Comparison of ENCODE assay signal across 7 mouse cellular contexts in genomic region chr14:30826174-30827140, GRCm38 (mm10). TPM values are rescaled to one million over a fixed set of nuclear protein-coding genes. Genes with fewer than 3 reads are reported as not detected.
DNase-seq lines count a peak whose midpoint lies in the region; ATAC-seq and TF ChIP-seq lines count a peak whose summit lies in the region.

No protein-coding gene starts in this region.

- no peaks in the 10 kb centered on the region for H3K9me3 ChIP-seq in embryonic facial prominence, embryonic 14.5 days (ENCODE audit: control insufficient read depth, low read length)
- H3K9me3 ChIP-seq in limb, embryonic 10.5 days (replicated peaks) = no peaks in the 10 kb centered on the region
- H3K9me3 ChIP-seq in neural tube, embryonic 12.5 days = no peaks in the 10 kb centered on the region

- DNase-seq in testis, postnatal 14 days (ENCODE audit: low spot score) = no peak
- DNase-seq in embryonic facial prominence, embryonic 14.5 days (ENCODE audit: low spot score) = no peak
- DNase-seq in limb, embryonic 10.5 days (ENCODE audit: low spot score) = peak; percentile 28
- DNase-seq in urinary bladder, postnatal 14 days (ENCODE audit: low spot score) = no peak
- DNase-seq in right cerebral cortex, adult 18-20 months = no peak

- H3K27ac ChIP-seq in testis, adult 2 months (ENCODE audit: control insufficient read depth, insufficient read depth, low read depth, low read length) = no peak overlapping the region
- H3K27ac ChIP-seq in embryonic facial prominence, embryonic 14.5 days (replicated peaks; ENCODE audit: low read depth, low read length) = no peak overlapping the region
- H3K27ac ChIP-seq in limb, embryonic 10.5 days = peak overlapping the region; percentile 95
- H3K27ac ChIP-seq in neural tube, embryonic 12.5 days = no peak overlapping the region

- no peaks in the 10 kb centered on the region for H3K36me3 ChIP-seq in testis, adult 2 months (ENCODE audit: control insufficient read depth, insufficient read depth, low read length)
- no peaks in the 10 kb centered on the region for H3K36me3 ChIP-seq in embryonic facial prominence, embryonic 14.5 days (ENCODE audit: control insufficient read depth, insufficient read depth, low read length)
- H3K36me3 ChIP-seq in limb, embryonic 10.5 days = no peaks in the 10 kb centered on the region
- H3K36me3 ChIP-seq in neural tube, embryonic 12.5 days = no peaks in the 10 kb centered on the region

- H3K27me3 ChIP-seq in testis, adult 2 months (ENCODE audit: control insufficient read depth, insufficient read depth, low read length) = no peaks in the 10 kb centered on the region
- H3K27me3 ChIP-seq in embryonic facial prominence, embryonic 14.5 days (replicated peaks; ENCODE audit: control insufficient read depth, insufficient read depth, low read length) = no peaks in the 10 kb centered on the region
- H3K27me3 ChIP-seq in limb, embryonic 10.5 days (ENCODE audit: low read depth, poor library complexity, severe bottlenecking) = no peaks in the 10 kb centered on the region
- H3K27me3 ChIP-seq in neural tube, embryonic 12.5 days (replicated peaks) = no peaks in the 10 kb centered on the region

- H3K9ac ChIP-seq in embryonic facial prominence, embryonic 14.5 days (ENCODE audit: low read depth, low read length) = peak overlapping the region; percentile 88
- peak overlapping the region; percentile 80 for H3K9ac ChIP-seq in neural tube, embryonic 12.5 days

- no peak for ATAC-seq in embryonic facial prominence, embryonic 14.5 days (ENCODE audit: low read depth)
- ATAC-seq in neural tube, embryonic 12.5 days (ENCODE audit: low FRiP score, low read depth) = peak; percentile 51

- no peak for TF ChIP-seq CTCF in testis, adult 2 months (IDR thresholded peaks at IDR 0.05; ENCODE audit: control insufficient read depth, insufficient read depth, insufficient replicate concordance, low read depth, low read length)

- peak overlapping the region; percentile 81 for H3K4me3 ChIP-seq in testis, adult 2 months (ENCODE audit: control insufficient read depth, low read depth, low read length)
- peak overlapping the region; percentile 85 for H3K4me3 ChIP-seq in embryonic facial prominence, embryonic 14.5 days (ENCODE audit: low read depth, low read length)
- peak overlapping the region; percentile 85 for H3K4me3 ChIP-seq in limb, embryonic 10.5 days
- H3K4me3 ChIP-seq in neural tube, embryonic 12.5 days = peak overlapping the region; percentile 74

- H3K4me2 ChIP-seq in embryonic facial prominence, embryonic 14.5 days (ENCODE audit: low read depth, low read length) = peak overlapping the region; percentile 73
- H3K4me2 ChIP-seq in neural tube, embryonic 12.5 days (replicated peaks) = peak overlapping the region; percentile 86

- WGBS in embryonic facial prominence, embryonic 14.5 days = 19% methylated on average over 17 of the region's 17 CpGs
- WGBS in limb, embryonic 10.5 days = 23% methylated on average over 17 of the region's 17 CpGs
- 21% methylated on average over 17 of the region's 17 CpGs for WGBS in neural tube, embryonic 12.5 days

- no peak for TF ChIP-seq POLR2A in testis, adult 2 months (IDR thresholded peaks at IDR 0.05; ENCODE audit: control insufficient read depth, low read depth, low read length)

- peaks cover 5% of the 10 kb centered on the region for H3K4me1 ChIP-seq in testis, adult 2 months (ENCODE audit: control insufficient read depth, insufficient read depth, low read length)
- peaks cover 22% of the 10 kb centered on the region for H3K4me1 ChIP-seq in embryonic facial prominence, embryonic 14.5 days (ENCODE audit: control insufficient read depth, insufficient read depth, low read length)
- peaks cover 45% of the 10 kb centered on the region for H3K4me1 ChIP-seq in limb, embryonic 10.5 days
- H3K4me1 ChIP-seq in neural tube, embryonic 12.5 days = peaks cover 19% of the 10 kb centered on the region

RNA-seq across cellular contexts. Expression of gene Tmem110, which starts 1.1 kb away (rescaled TPM):
- 3.6 and 3.7 TPM in 2 replicates for polyA plus RNA-seq in testis, adult 2 months (2012; rRNA removed)
- polyA plus RNA-seq in embryonic facial prominence, embryonic 14.5 days (2014; fragmentation: Nextera tagmentation; extraction: Ambion mirVana) = 28.2 and 28.3 TPM in 2 replicates
- polyA plus RNA-seq in limb, embryonic 10.5 days (2016; fragmentation: Nextera tagmentation; extraction: Ambion mirVana) = 32.0 and 37.6 TPM in 2 replicates
- polyA plus RNA-seq in neural tube, embryonic 12.5 days (2016; fragmentation: Nextera tagmentation; extraction: Ambion mirVana) = 25.3 and 25.5 TPM in 2 replicates

RNA-seq across cellular contexts. Expression of gene Mustn1, which starts 52.5 kb away (rescaled TPM):
- 1.3 and 1.7 TPM in 2 replicates for polyA plus RNA-seq in testis, adult 2 months (2012; rRNA removed)
- polyA plus RNA-seq in embryonic facial prominence, embryonic 14.5 days (2014; fragmentation: Nextera tagmentation; extraction: Ambion mirVana) = 37.2 and 43.6 TPM in 2 replicates
- polyA plus RNA-seq in limb, embryonic 10.5 days (2016; fragmentation: Nextera tagmentation; extraction: Ambion mirVana) = 0.28 and 0.30 TPM in 2 replicates
- 2.5 and 3.1 TPM in 2 replicates for polyA plus RNA-seq in neural tube, embryonic 12.5 days (2016; fragmentation: Nextera tagmentation; extraction: Ambion mirVana)

RNA-seq across cellular contexts. Expression of gene Itih4, which starts 59.8 kb away (rescaled TPM):
- polyA plus RNA-seq in testis, adult 2 months (2012; rRNA removed) = 0.07 and 0.21 TPM in 2 replicates
- polyA plus RNA-seq in embryonic facial prominence, embryonic 14.5 days (2014; fragmentation: Nextera tagmentation; extraction: Ambion mirVana) = 0.10 TPM in 1 of 2 replicates, not detected in the other
- polyA plus RNA-seq in limb, embryonic 10.5 days (2016; fragmentation: Nextera tagmentation; extraction: Ambion mirVana) = not detected in 2 replicates
- not detected in 2 replicates for polyA plus RNA-seq in neural tube, embryonic 12.5 days (2016; fragmentation: Nextera tagmentation; extraction: Ambion mirVana)
